Mouse (Mus musculus) heart, embryonic 15.5 days (tissue): Measurements from ENCODE around the gene Kalrn. TPM values are rescaled to one million over a fixed set of nuclear protein-coding genes. Genes with fewer than 3 reads are reported as not detected.

Source experiments
- ATAC-seq: fragments of 200-750 bp; cut with Nextera tagmentation; replicated peaks from 2 replicates; pipeline ENCODE4 v1.8.0; 2017; ENCODE audit warnings: low read depth, moderate TSS enrichment; ENCODE audit not compliant: insufficient number of reproducible peaks, insufficient read depth, low FRiP score
- H3K27ac ChIP-seq: fragments of 300-500 bp; sonication (generic); 2 replicates; pipeline ENCODE4 v1.5.1; 2015; ENCODE audit warnings: mild to moderate bottlenecking, inconsistent platforms
- H3K27me3 ChIP-seq: fragments of 300-500 bp; sonication (generic); 2 replicates; pipeline ENCODE4 v1.6.1; 2015; ENCODE audit warnings: inconsistent platforms
- H3K36me3 ChIP-seq: fragments of 300-500 bp; sonication (generic); 2 replicates; pipeline ENCODE4 v1.6.1; 2015; ENCODE audit warnings: mild to moderate bottlenecking, inconsistent platforms
- H3K4me1 ChIP-seq: fragments of 300-500 bp; sonication (generic); replicated peaks from 2 replicates; pipeline ENCODE4 v1.6.1; 2015; ENCODE audit warnings: inconsistent platforms
- H3K4me2 ChIP-seq: fragments of 300-500 bp; sonication (generic); 2 replicates; pipeline ENCODE4 v1.6.1; 2015; ENCODE audit warnings: inconsistent platforms, mild to moderate bottlenecking, moderate library complexity
- H3K4me3 ChIP-seq: fragments of 300-500 bp; sonication (generic); 2 replicates; pipeline ENCODE4 v1.5.1; 2015; ENCODE audit warnings: mild to moderate bottlenecking, inconsistent platforms
- H3K9ac ChIP-seq: fragments of 300-500 bp; sonication (generic); 2 replicates; pipeline ENCODE4 v1.6.1; 2015; ENCODE audit warnings: mild to moderate bottlenecking, inconsistent platforms
- H3K9me3 ChIP-seq: fragments of 300-500 bp; sonication (generic); replicated peaks from 2 replicates; pipeline ENCODE4 v1.6.1; 2016; ENCODE audit warnings: inconsistent platforms
- WGBS: fragments of 180-500 bp; shearing (Covaris S2); methylation state at CpG from one replicate; pipeline ENCODE4 v1.1.7; 2015; ENCODE audit warnings: mixed read lengths; 5-methylcytosine and 5-hydroxymethylcytosine counted together
- polyA plus RNA-seq: library from polyadenylated mRNA; unstranded; fragments of >200 nt; fragmentation: Nextera tagmentation; extraction: Ambion mirVana; gene quantifications from 2 replicates; pipeline ENCODE4 v1.2.1, GENCODE M21; 2015

Gene Kalrn
- polyA plus RNA-seq, 1 experiment from 2014 or later = 32.8 TPM

DNA sequence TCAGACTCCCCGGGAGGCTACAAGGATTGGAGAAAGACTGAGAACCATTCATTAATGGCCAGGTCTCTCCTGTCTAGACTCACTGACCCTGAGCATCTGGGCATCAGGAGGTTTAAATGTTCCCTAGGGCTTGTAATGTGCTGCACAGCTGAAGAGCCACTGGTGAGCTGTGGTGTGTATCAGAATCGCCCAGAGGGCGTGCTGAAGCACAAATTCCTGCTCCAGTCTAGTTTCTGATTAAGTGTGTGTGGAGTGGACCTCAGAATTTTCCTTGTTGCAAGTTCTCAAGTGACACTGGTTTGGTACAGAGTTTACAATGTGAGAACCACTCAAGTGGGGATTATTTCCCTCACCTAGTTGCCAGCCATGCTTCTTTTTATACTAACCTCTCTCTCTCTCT is 473.5 kb downstream of the Kalrn start:
- Histone ChIP-seq H3K9ac (no peak overlapping the region), H3K4me1 (peaks cover 26% of the 10 kb centered on the region), H3K36me3 (no peaks in the 10 kb centered on the region), H3K4me2 (no peak overlapping the region), H3K27ac (no peak overlapping the region), H3K4me3 (no peak overlapping the region), H3K27me3 (no peaks in the 10 kb centered on the region), H3K9me3 (no peaks in the 10 kb centered on the region)
- ATAC-seq = no peak
- 66% methylated on average over 3 of the region's 3 CpGs for WGBS

DNA sequence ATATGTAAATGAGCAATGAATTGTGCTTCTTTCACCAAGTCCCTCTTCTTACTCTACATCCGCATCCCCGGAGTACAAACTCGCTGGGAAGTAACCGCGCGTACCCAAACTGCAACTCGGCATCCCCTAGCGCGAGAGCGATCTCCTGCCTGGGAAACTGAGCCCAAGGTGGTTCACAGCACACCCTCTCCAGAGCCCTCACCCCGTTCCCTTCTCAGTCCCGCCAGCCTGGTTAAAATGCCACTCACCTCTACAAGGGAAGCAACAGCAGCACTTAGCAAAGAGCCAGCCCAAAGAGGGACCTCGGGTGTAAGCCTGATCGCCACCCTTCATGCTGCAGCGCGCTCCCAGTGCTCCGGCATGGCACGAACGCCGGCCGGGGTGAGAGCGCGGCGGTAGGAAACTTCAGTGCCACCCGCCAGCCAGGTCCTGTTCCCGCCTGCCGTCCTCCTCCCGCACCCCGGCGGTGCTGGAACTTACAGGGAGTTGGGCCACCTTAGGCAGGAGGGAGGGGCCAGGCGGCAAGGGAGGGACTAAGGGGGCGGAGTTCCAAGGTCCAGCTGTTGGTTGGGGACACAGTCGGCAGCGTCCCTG is 477.7 kb downstream of the Kalrn start:
- Histone ChIP-seq H3K27me3 (no peaks in the 10 kb centered on the region), H3K9ac (peak overlapping the region; percentile 72), H3K4me1 (peaks cover 23% of the 10 kb centered on the region), H3K4me3 (peak overlapping the region; percentile 71), H3K9me3 (no peaks in the 10 kb centered on the region), H3K27ac (peak overlapping the region; percentile 83), H3K36me3 (peaks cover 5% of the 10 kb centered on the region; the same call in 1 of the 2 replicates), H3K4me2 (peak overlapping the region; percentile 76)
- WGBS = 1% methylated on average over 34 of the region's 34 CpGs
- ATAC-seq = peak; percentile 84

DNA sequence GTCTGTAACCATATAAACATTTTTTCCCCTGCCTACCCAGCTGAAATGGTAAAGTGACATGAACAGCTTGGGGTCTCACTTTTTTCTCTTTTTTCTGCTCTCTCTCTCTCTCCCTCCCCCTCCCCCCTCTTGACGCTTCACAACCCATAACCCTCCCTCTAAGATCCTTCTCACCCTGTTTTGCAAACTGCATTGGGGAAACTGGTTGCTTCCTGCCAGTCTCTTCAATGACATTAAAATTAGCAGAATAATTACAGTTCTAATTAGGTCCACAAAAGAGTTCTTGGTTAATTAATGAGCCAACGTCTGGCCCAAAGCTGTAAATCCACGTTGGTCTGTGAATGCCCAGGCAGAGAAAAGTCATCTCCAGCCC is 478.3 kb downstream of the Kalrn start:
- Histone ChIP-seq H3K4me2 (peak overlapping the region; percentile 76), H3K9ac (peak overlapping the region; percentile 72), H3K4me3 (peak overlapping the region; percentile 71), H3K4me1 (peaks cover 25% of the 10 kb centered on the region), H3K9me3 (no peaks in the 10 kb centered on the region), H3K27me3 (no peaks in the 10 kb centered on the region), H3K27ac (peak overlapping the region; percentile 83), H3K36me3 (peaks cover 5% of the 10 kb centered on the region; the same call in 1 of the 2 replicates)
- 8% methylated on average over 3 of the region's 3 CpGs for WGBS
- no peak for ATAC-seq

DNA sequence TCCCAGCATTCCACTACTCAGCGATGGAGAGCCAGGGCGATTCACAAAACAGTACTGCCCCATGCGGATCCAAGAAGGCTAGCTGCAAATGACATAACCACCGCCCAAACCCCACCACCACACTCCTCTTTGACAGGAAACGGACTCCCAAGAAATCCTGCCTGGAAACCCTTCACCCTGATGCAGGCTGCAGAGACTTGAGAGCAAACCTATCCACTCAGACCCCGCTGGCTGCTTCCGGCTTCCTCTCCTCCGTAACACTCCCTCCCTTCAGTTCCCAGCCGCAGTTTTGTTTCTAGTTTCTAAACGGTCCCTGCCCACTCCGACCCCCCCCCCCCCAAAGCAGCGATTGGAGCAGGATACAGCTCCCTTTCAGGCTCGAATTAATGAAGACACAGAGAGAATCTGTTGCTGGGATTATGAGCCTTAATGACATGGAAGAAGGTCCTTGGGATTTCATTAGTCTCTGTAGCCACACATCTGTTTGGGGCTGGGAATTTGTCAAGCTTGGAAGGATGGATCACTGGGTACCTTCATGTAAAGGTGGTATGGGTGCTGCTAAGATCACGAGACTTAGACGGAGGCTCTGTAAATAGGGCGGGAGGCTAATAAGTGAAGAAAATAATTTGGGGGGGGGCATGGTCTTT is 478.8 kb downstream of the Kalrn start:
- peaks cover 29% of the 10 kb centered on the region for H3K4me1 ChIP-seq
- H3K27ac ChIP-seq = peak overlapping the region; percentile 60
- ATAC-seq = peak; percentile 65
- peak overlapping the region; percentile 71 for H3K4me3 ChIP-seq
- no peaks in the 10 kb centered on the region for H3K27me3 ChIP-seq
- peaks cover 5% of the 10 kb centered on the region; the same call in 1 of the 2 replicates for H3K36me3 ChIP-seq
- peak overlapping the region; percentile 72 for H3K9ac ChIP-seq
- H3K9me3 ChIP-seq = no peaks in the 10 kb centered on the region
- peak overlapping the region; percentile 76 for H3K4me2 ChIP-seq
- WGBS = under 1% methylated on average over 16 of the region's 16 CpGs

DNA sequence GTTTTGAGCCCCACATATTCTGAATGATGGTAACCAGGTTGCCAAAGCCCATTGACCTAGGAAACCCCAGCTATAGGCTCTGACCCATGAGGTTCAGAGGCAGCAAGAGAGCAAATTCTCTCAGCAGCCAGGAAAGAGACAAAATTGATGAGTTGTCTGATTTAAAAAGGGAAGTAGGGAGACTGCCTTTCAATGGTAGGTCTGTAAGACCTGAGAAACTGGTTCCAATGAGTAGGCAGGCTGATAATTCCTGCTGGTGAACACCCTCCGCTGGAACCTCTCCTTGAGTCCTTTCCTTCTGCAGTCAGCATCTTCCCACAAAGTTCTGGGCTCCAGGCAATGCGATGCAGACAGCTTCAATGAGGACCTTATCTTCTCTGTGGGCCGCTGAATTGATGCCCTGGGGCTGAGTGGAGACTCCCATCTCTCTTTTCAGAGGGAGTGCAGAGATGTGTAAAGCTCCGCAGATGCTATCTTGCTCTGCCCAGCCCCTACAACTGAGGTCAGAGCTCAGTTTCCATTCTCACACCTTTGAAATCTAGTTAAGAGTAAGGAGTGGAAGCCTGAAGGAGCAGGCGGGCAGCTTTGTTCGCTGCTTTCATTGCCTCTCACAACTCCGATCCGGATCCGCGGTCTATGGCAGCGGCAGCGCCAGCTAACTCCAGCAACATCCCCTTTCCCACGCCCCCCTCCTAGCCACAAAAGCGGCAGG is 479.4 kb downstream of the Kalrn start:
- WGBS = 5% methylated on average over 14 of the region's 14 CpGs
- H3K4me3 ChIP-seq = peak overlapping the region; percentile 71
- peak overlapping the region; percentile 76 for H3K4me2 ChIP-seq
- H3K4me1 ChIP-seq = peaks cover 29% of the 10 kb centered on the region
- no peak for ATAC-seq
- peak overlapping the region; percentile 72 for H3K9ac ChIP-seq
- no peaks in the 10 kb centered on the region for H3K9me3 ChIP-seq
- H3K27ac ChIP-seq = peak overlapping the region; percentile 60
- no peaks in the 10 kb centered on the region for H3K27me3 ChIP-seq
- H3K36me3 ChIP-seq = peaks cover 5% of the 10 kb centered on the region; the same call in 1 of the 2 replicates

DNA sequence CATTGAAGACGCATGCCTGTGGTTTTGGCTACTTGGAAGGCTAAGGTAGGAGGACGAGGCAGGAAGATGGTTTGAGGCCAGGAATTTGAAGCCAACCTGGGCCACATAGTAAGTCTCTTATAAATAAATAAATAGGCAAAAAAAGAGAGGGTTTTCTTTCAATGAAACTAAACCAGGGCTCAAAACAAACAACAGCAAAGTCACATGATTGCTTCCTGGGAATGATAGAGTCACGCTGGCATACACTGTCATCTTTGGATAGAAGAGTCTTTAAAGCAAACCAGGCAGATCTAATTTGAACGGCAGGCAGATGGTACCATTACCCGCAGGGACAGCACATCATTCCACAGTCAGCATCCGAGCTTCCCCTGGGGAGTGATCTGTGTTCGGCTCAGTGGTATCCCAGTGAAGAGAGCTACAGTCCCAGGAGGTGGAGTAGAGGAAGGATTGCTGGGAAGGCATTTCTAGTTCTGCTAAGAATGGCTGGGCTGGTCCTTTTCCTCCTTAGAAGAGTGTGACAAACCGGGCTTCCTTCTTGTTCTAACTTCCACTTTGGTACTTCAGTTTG is 483.7 kb downstream of the Kalrn start:
- Histone ChIP-seq H3K4me1 (peaks cover 34% of the 10 kb centered on the region), H3K9me3 (no peaks in the 10 kb centered on the region), H3K36me3 (peaks cover 5% of the 10 kb centered on the region; the same call in 1 of the 2 replicates), H3K4me2 (no peak overlapping the region), H3K9ac (no peak overlapping the region), H3K27me3 (no peaks in the 10 kb centered on the region), H3K27ac (no peak overlapping the region), H3K4me3 (no peak overlapping the region)
- WGBS = 62% methylated on average over 8 of the region's 8 CpGs
- ATAC-seq = no peak

DNA sequence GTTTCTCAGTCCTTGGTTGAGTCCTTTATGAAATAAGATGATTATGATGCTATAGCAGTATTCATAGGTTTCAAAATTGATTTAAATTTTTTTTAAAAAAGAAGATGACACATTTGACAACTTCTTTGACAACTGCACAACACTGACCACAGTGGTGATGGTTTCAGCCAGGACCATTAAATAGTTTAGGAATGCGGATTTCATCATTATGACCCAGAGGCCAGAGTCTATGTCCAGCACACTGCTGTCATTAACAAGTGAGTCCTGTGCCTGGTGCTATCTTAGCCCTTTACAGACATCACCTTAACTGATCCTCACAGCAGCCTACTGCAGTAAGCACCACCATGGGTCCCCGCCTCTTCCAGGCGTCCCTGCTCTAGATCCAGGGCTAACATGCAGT is 484.3 kb downstream of the Kalrn start:
- Histone ChIP-seq H3K4me2 (no peak overlapping the region), H3K4me3 (no peak overlapping the region), H3K9ac (no peak overlapping the region), H3K27me3 (no peaks in the 10 kb centered on the region), H3K36me3 (peaks cover 5% of the 10 kb centered on the region; the same call in 1 of the 2 replicates), H3K27ac (no peak overlapping the region), H3K4me1 (peaks cover 37% of the 10 kb centered on the region), H3K9me3 (no peaks in the 10 kb centered on the region)
- no peak for ATAC-seq
- 83% methylated on average over 3 of the region's 3 CpGs for WGBS

DNA sequence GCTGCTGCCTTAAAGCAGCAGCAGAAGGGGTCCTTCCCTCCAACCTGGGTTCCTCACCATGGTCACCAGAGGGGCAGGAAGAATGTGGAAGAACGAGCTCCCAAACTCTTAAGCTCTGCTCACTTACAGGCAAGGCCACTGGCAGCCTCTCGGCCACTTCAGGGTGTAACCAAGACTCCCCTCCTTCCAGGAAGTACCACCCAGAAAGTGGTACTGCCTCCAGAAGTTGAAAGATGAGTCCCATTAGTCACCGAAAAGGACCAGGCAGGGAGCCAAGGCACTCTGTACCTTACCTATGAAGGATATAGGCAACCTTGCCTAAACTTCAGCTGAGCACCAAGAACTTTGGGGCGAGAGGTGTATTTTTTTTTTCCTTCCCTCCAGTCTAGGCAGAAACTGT is 485.0 kb downstream of the Kalrn start:
- Histone ChIP-seq H3K4me3 (no peak overlapping the region), H3K9ac (no peak overlapping the region), H3K27ac (no peak overlapping the region), H3K9me3 (no peaks in the 10 kb centered on the region), H3K4me1 (peaks cover 37% of the 10 kb centered on the region), H3K27me3 (no peaks in the 10 kb centered on the region), H3K36me3 (peaks cover 5% of the 10 kb centered on the region; the same call in 1 of the 2 replicates), H3K4me2 (no peak overlapping the region)
- no peak for ATAC-seq
- WGBS = 50% methylated on average over 4 of the region's 4 CpGs

DNA sequence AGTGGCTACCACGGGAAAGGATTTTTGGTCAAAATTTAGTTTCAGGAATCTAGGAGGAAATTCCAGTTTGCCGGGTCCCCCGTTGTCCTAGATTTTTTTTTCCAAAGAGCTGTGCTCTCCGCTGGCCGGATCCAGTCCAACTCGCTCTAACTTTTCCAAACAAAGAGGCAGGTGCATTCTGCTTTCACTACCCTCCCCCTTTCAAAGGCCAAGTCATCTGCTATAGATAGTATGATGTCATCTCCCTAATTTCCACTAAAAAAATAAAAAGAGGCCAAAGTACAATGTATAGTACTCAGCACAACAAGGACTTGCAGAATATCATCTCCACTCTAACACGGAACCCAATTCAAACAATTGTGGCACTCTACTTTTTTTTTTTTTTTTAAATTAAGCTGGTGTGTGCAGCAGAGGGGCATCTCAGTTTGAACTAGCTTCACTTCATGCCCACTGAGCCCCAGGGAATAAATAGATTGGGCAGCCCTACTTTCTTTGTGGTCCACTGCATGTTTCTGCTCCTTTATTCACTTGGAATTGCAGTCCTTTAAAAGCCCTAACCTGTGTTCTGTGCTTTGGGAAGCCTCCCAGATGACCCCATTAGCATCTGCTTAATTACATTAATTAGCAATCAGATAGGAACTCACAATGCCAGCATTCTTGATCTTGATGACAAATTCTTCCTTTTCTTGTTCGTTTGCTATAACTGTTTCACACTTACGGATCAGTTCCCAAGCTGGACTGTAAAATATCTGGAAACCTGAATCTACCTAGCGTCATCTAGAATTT is 489.0 kb downstream of the Kalrn start:
- Histone ChIP-seq H3K4me1 (peaks cover 65% of the 10 kb centered on the region), H3K27ac (peak overlapping the region; percentile 95), H3K9ac (no peak overlapping the region), H3K9me3 (no peaks in the 10 kb centered on the region), H3K36me3 (no peaks in the 10 kb centered on the region), H3K4me3 (no peak overlapping the region), H3K4me2 (no peak overlapping the region), H3K27me3 (no peaks in the 10 kb centered on the region)
- no peak for ATAC-seq
- 85% methylated on average over 10 of the region's 10 CpGs for WGBS

DNA sequence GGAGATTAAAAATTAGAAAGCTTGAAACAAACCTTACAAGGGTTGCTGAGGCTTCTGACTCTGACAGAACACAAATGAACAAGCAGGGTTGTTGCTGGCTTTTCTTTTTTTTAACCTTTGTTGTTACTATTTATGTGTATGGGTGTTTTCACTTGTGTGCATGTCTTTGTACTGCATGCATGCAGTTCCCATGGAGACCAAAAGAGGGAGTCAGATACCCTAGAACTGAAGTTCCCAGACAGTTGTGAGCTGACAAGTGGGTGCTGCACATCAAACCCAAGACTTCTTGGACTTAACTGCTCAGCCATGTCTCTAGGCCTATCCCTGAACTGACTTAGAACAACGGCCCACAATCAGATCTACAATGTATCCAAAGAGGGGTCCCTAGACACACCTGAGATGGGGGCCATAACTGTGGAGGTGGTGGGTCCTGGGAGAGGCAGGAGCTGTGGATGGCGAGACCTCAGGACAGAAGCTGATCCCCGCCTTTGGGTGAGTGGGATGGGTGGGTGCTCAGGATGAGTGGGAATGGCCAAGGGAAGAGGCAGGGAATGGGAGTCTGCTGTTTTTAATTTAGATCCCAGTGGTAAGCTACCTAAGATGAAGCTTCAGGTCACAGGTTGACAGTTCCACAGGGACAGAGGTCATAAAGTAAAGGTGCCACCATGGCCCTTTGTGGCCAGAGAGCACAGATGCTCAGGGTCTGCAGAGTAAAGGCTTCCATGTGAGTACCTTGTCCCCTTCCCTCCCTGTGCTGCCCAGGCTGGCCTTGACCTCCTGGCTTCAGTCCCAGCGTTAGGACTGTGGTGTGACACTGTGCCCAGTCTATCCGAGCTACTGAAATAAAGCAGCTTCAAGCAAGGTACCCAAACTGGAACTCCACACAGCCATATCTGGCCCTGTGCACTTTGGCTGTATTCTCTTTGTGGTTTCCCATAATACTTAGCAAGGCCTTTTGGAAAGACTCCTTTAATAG is 490.6 kb downstream of the Kalrn start:
- peak; percentile 2; the same call in 1 of the 2 replicates for ATAC-seq
- H3K4me3 ChIP-seq = no peak overlapping the region
- peaks cover 72% of the 10 kb centered on the region for H3K4me1 ChIP-seq
- 74% methylated on average over 5 of the region's 5 CpGs for WGBS
- no peaks in the 10 kb centered on the region for H3K36me3 ChIP-seq
- peak overlapping the region; percentile 95 for H3K27ac ChIP-seq
- H3K4me2 ChIP-seq = peak overlapping the region; percentile 40; the same call in 1 of the 2 replicates
- no peaks in the 10 kb centered on the region for H3K27me3 ChIP-seq
- no peaks in the 10 kb centered on the region for H3K9me3 ChIP-seq
- H3K9ac ChIP-seq = 0 out of 2 replicates have a peak overlapping the region, but pooled peaks have one; percentile 4
